Mouse (Mus musculus) MEL (cell line): ENCODE data around the gene Picalm. TPM values are rescaled to one million over a fixed set of nuclear protein-coding genes. Genes with fewer than 3 reads are reported as not detected.

Source experiments
- DNase-seq: peaks from one replicate; pipeline ENCODE4 v3.0.0; 2011; ENCODE audit warnings: low read depth, low spot score
- H3K27ac ChIP-seq: 2 replicates; pipeline ENCODE4 v1.5.1; 2012; ENCODE audit warnings: low read depth, mild to moderate bottlenecking, control low read depth, low read length, moderate library complexity; ENCODE audit not compliant: control insufficient read depth
- H3K27me3 ChIP-seq, 2 experiments: fragments of 150-350 bp in 1 of 2; sonication (generic) in 1 of 2; 2 replicates each; pipeline ENCODE4 v1.6.1; 2012; ENCODE audit warnings: low read length in 2 of 2, mild to moderate bottlenecking in 2 of 2, improper control_type of control experiment in 1 of 2, moderate library complexity in 1 of 2; ENCODE audit not compliant: insufficient read depth in 2 of 2, control insufficient read depth in 1 of 2
- H3K36me3 ChIP-seq, 2 experiments: 2 replicates each; pipeline ENCODE4 v1.6.1; 2012 to 2014; ENCODE audit warnings: low read length in 2 of 2, improper control_type of control experiment in 1 of 2, inconsistent platforms in 1 of 2, mild to moderate bottlenecking in 1 of 2; ENCODE audit not compliant: insufficient read depth in 2 of 2, control insufficient read depth in 1 of 2
- H3K4me1 ChIP-seq, 2 experiments: fragments of 150-350 bp in 1 of 2; sonication (generic) in 1 of 2; 2 replicates each; pipeline ENCODE4 v1.6.1; 2012; ENCODE audit warnings: low read length in 2 of 2, improper control_type of control experiment in 1 of 2, mild to moderate bottlenecking in 1 of 2; ENCODE audit not compliant: insufficient read depth in 2 of 2, control insufficient read depth in 1 of 2
- H3K4me3 ChIP-seq, 2 experiments: fragments of 150-350 bp in 1 of 2; sonication (generic) in 1 of 2; 2 replicates each; pipeline ENCODE4 v1.5.1; 2012; ENCODE audit warnings: low read depth in 2 of 2, low read length in 2 of 2, mild to moderate bottlenecking in 2 of 2, moderate library complexity in 2 of 2, control low read depth in 1 of 2, improper control_type of control experiment in 1 of 2; ENCODE audit not compliant: control insufficient read depth in 1 of 2, insufficient read depth in 1 of 2
- H3K79me2 ChIP-seq: 2 replicates; pipeline ENCODE4 v1.6.1; 2012; ENCODE audit warnings: mild to moderate bottlenecking, low read length, moderate library complexity; ENCODE audit not compliant: control insufficient read depth, poor library complexity, insufficient read depth
- H3K9ac ChIP-seq: 2 replicates; pipeline ENCODE4 v1.6.1; 2012; ENCODE audit warnings: low read depth, mild to moderate bottlenecking, control low read depth, low read length, moderate library complexity; ENCODE audit not compliant: control insufficient read depth, poor library complexity, severe bottlenecking
- H3K9me3 ChIP-seq: fragments of 150-350 bp; sonication (generic); replicated peaks from 2 replicates; pipeline ENCODE4 v1.6.1; 2012; ENCODE audit warnings: mild to moderate bottlenecking, low read length, improper control_type of control experiment, moderate library complexity; ENCODE audit not compliant: insufficient read depth
- BHLHE40 ChIP-seq: IDR thresholded peaks from 2 replicates; pipeline ENCODE4 v1.6.1; 2012; ENCODE audit warnings: low read depth, mild to moderate bottlenecking, inconsistent platforms, low read length, improper control_type of control experiment, borderline replicate concordance
- CHD1 ChIP-seq: IDR thresholded peaks from 2 replicates; pipeline ENCODE4 v1.6.1; 2012; ENCODE audit warnings: low read depth, mild to moderate bottlenecking, inconsistent platforms, low read length, improper control_type of control experiment
- E2F4 ChIP-seq: IDR thresholded peaks from 2 replicates; pipeline ENCODE4 v1.6.1; 2011; ENCODE audit warnings: low read depth, low read length, improper control_type of control experiment, borderline replicate concordance
- ELF1 ChIP-seq: IDR thresholded peaks from 2 replicates; pipeline ENCODE4 v1.6.1; 2014; ENCODE audit warnings: low read depth, mild to moderate bottlenecking, inconsistent platforms, low read length, improper control_type of control experiment, moderate library complexity
- ETS1 ChIP-seq: IDR thresholded peaks from 2 replicates; pipeline ENCODE4 v1.6.1; 2012; ENCODE audit warnings: low read depth, mild to moderate bottlenecking, inconsistent platforms, low read length, improper control_type of control experiment, moderate library complexity
- GABPA ChIP-seq: IDR thresholded peaks from 2 replicates; pipeline ENCODE4 v1.6.1; 2012; ENCODE audit warnings: low read depth, mild to moderate bottlenecking, inconsistent platforms, low read length, improper control_type of control experiment, moderate library complexity
- HCFC1 ChIP-seq: IDR thresholded peaks from 2 replicates; pipeline ENCODE4 v1.6.1; 2012; ENCODE audit warnings: low read depth, mild to moderate bottlenecking, inconsistent platforms, low read length, improper control_type of control experiment, moderate library complexity
- MAX ChIP-seq: IDR thresholded peaks from 2 replicates; pipeline ENCODE4 v1.6.1; 2011; ENCODE audit warnings: low read length, improper control_type of control experiment
- MAZ ChIP-seq: IDR thresholded peaks from 2 replicates; pipeline ENCODE4 v1.6.1; 2012; ENCODE audit warnings: low read depth, mild to moderate bottlenecking, inconsistent platforms, low read length, improper control_type of control experiment
- MXI1 ChIP-seq: IDR thresholded peaks from 2 replicates; pipeline ENCODE4 v1.6.1; 2011; ENCODE audit warnings: mild to moderate bottlenecking, low read depth, low read length, improper control_type of control experiment
- MYC ChIP-seq: IDR thresholded peaks from 2 replicates; pipeline ENCODE4 v1.6.1; 2011; ENCODE audit warnings: low read depth, mild to moderate bottlenecking, low read length, improper control_type of control experiment, moderate library complexity
- NELFE ChIP-seq: IDR thresholded peaks from 2 replicates; pipeline ENCODE4 v1.6.1; 2011; ENCODE audit warnings: low read depth, low read length, improper control_type of control experiment
- NRF1 ChIP-seq: IDR thresholded peaks from 2 replicates; pipeline ENCODE4 v1.6.1; 2014; ENCODE audit warnings: low read depth, mild to moderate bottlenecking, inconsistent platforms, low read length, improper control_type of control experiment, moderate library complexity; ENCODE audit not compliant: poor library complexity, insufficient read depth, severe bottlenecking
- POLR2A ChIP-seq, 2 experiments: IDR thresholded peaks; 2 replicates each; pipeline ENCODE4 v1.6.1; 2011 to 2012; ENCODE audit warnings: low read length in 2 of 2, mild to moderate bottlenecking in 2 of 2, control low read depth in 1 of 2, improper control_type of control experiment in 1 of 2, low read depth in 1 of 2, moderate library complexity in 1 of 2; ENCODE audit not compliant: control insufficient read depth in 1 of 2, insufficient read depth in 1 of 2, poor library complexity in 1 of 2
- POLR2AphosphoS2 ChIP-seq: IDR thresholded peaks from 2 replicates; pipeline ENCODE4 v1.6.1; 2011; ENCODE audit warnings: low read length, improper control_type of control experiment
- RAD21 ChIP-seq: IDR thresholded peaks from 2 replicates; pipeline ENCODE4 v1.6.1; 2011; ENCODE audit warnings: mild to moderate bottlenecking, low read depth, low read length, improper control_type of control experiment
- TAL1 ChIP-seq: IDR thresholded peaks from 2 replicates; pipeline ENCODE4 v1.6.1; 2012; ENCODE audit warnings: mild to moderate bottlenecking, inconsistent platforms, low read length, moderate library complexity, mixed read lengths
- USF1 ChIP-seq: IDR thresholded peaks from 2 replicates; pipeline ENCODE4 v1.6.1; 2014; ENCODE audit warnings: low read depth, mild to moderate bottlenecking, inconsistent platforms, low read length, improper control_type of control experiment, moderate library complexity
- USF2 ChIP-seq, 2 experiments: IDR thresholded peaks; 2 replicates each; pipeline ENCODE4 v1.6.1; 2011 to 2012; ENCODE audit warnings: improper control_type of control experiment in 2 of 2, low read length in 2 of 2, borderline replicate concordance in 1 of 2, inconsistent platforms in 1 of 2, low read depth in 1 of 2, mild to moderate bottlenecking in 1 of 2; ENCODE audit not compliant: insufficient read depth in 1 of 2
- ZC3H11A ChIP-seq: IDR thresholded peaks from 2 replicates; pipeline ENCODE4 v1.6.1; 2012; ENCODE audit warnings: low read depth, mild to moderate bottlenecking, inconsistent platforms, low read length, improper control_type of control experiment
- ZNF384 ChIP-seq: IDR thresholded peaks from 2 replicates; pipeline ENCODE4 v1.6.1; 2012; ENCODE audit warnings: low read depth, mild to moderate bottlenecking, inconsistent platforms, low read length, improper control_type of control experiment
- polyA plus RNA-seq, 2 experiments: library from polyadenylated mRNA; stranded (reverse) in 1 of 2; unstranded in 1 of 2; fragments of >175 nt in 1 of 2; fragments of >200 nt in 1 of 2; gene quantifications; 2 replicates each; pipeline versions ENCODE4 v1.2.1 to v1.2.4; 2012; ENCODE audit warnings: low replicate concordance in 2 of 2, low read depth in 1 of 2; ENCODE audit not compliant: insufficient read length in 2 of 2, insufficient read depth in 1 of 2, missing spikeins in 1 of 2
- total RNA-seq: library from RNA; depleted of rRNA; stranded (reverse); fragments of 300-350 nt; gene quantifications from 2 replicates; pipeline ENCODE4 v1.2.3, GENCODE M21; 2012; rRNA removed

Gene Picalm
- 53.4 and 57.6 TPM in 2 replicates for total RNA-seq
- polyA plus RNA-seq, result 10 to 100 TPM; 74.9 to 78.9 TPM

- no peaks in the 10 kb centered on the region for H3K27me3 ChIP-seq
- H3K79me2 ChIP-seq, result peaks cover 37% of the 10 kb centered on the region
- peak within 1 kb of the TSS; percentile 57 to 92 for H3K4me3 ChIP-seq
- peaks cover 0 to 6% of the 10 kb centered on the region in 2 experiments; a peak in 2 of 4 replicates for H3K4me1 ChIP-seq
- DNase-seq, result peak; percentile 95
- peak within 1 kb of the TSS; percentile 90 for H3K27ac ChIP-seq
- no peak for TF ChIP-seq RAD21
- TF ChIP-seq CHD1, result 0 out of 2 replicates have a peak, but pooled peaks have one; percentile 60
- peak; percentile 33; the same call in 1 of the 2 replicates for TF ChIP-seq NRF1
- peak; percentile 68 for TF ChIP-seq MXI1
- TF ChIP-seq E2F4, result no peak
- TF ChIP-seq HCFC1, result peak; percentile 64
- peak; percentile 64 to 69; a peak in 2 of 4 replicates for TF ChIP-seq USF2 (IDR thresholded peaks at IDR 0.05; ENCODE audit: borderline replicate concordance in 1 of 2, insufficient read depth in 1 of 2, low read depth in 1 of 2, low read length in 2 of 2)
- TF ChIP-seq GABPA, result no peak
- TF ChIP-seq POLR2A (IDR thresholded peaks at IDR 0.05; ENCODE audit: control insufficient read depth in 1 of 2, insufficient read depth in 1 of 2, low read depth in 1 of 2, low read length in 2 of 2, poor library complexity in 1 of 2), result peak; percentile 64 to 70; a peak in 3 of 4 replicates
- peak; percentile 77 for TF ChIP-seq BHLHE40
- TF ChIP-seq MYC, result 0 out of 2 replicates have a peak, but pooled peaks have one; percentile 10
- TF ChIP-seq MAZ, result peak; percentile 92; the same call in 1 of the 2 replicates
- TF ChIP-seq MAX, result peak; percentile 61
- TF ChIP-seq USF1, result peak; percentile 96
- TF ChIP-seq NELFE, result peak; percentile 67
- TF ChIP-seq ELF1, result peak; percentile 67
- TF ChIP-seq TAL1, result no peak
- no peak for TF ChIP-seq ZC3H11A
- no peak for TF ChIP-seq ZNF384
- peak; percentile 43; the same call in 1 of the 2 replicates for TF ChIP-seq ETS1
- 0 out of 2 replicates have a peak, but pooled peaks have one; percentile 29 for TF ChIP-seq POLR2AphosphoS2
- no peaks in the 10 kb centered on the region for H3K9me3 ChIP-seq
- peaks cover 0 to 16% of the 10 kb centered on the region in 2 experiments; a peak in 2 of 4 replicates for H3K36me3 ChIP-seq
- peak within 1 kb of the TSS; percentile 97 for H3K9ac ChIP-seq
These were observed at the start of gene Picalm for GRCm38 (mm10) chr7:90129732-90130392. TSS of gene Picalm (plus strand) at chr7:90130213.
